Mouse (Mus musculus): ENCODE results near the gene Sh3glb2. TPM values are rescaled to one million over a fixed set of nuclear protein-coding genes. Genes with fewer than 3 reads are reported as not detected.

The Sh3glb2 gene
- total RNA-seq, 1 experiment from 2014 or later, result 30.4 TPM

GRCm38 (mm10) chr2:30309351-30309750 is 49.8 kb downstream of the Sh3glb2 start:
- no peak for ATAC-seq (replicated peaks in 1 of 2; ENCODE audit: insufficient read depth in 1 of 2, low FRiP score in 2 of 2, low TSS enrichment in 1 of 2, low read depth in 1 of 2, poor library complexity in 2 of 2, severe bottlenecking in 2 of 2)

GRCm38 (mm10) chr2:30306087-30306486 is 53.0 kb downstream of the Sh3glb2 start:
- ATAC-seq (replicated peaks in 1 of 2; ENCODE audit: insufficient read depth in 1 of 2, low FRiP score in 2 of 2, low TSS enrichment in 1 of 2, low read depth in 1 of 2, poor library complexity in 2 of 2, severe bottlenecking in 2 of 2), result no peak

GRCm38 (mm10) chr2:30299966-30300365 is 59.2 kb downstream of the Sh3glb2 start:
- no peak for ATAC-seq (replicated peaks in 1 of 2; ENCODE audit: insufficient read depth in 1 of 2, low FRiP score in 2 of 2, low TSS enrichment in 1 of 2, low read depth in 1 of 2, poor library complexity in 2 of 2, severe bottlenecking in 2 of 2)

GRCm38 (mm10) chr2:30299525-30299924 is 59.6 kb downstream of the Sh3glb2 start:
- no peak for ATAC-seq (replicated peaks in 1 of 2; ENCODE audit: insufficient read depth in 1 of 2, low FRiP score in 2 of 2, low TSS enrichment in 1 of 2, low read depth in 1 of 2, poor library complexity in 2 of 2, severe bottlenecking in 2 of 2)

Other genes with a start within 250 kb of the Sh3glb2 start
- gene Zer1, start 234.8 kb downstream of the Sh3glb2 start, total RNA-seq (2017), result 12.6 and 15.6 TPM in 2 replicates
- gene Tbc1d13, start 225.6 kb downstream of the Sh3glb2 start, total RNA-seq (2017), result 31.4 and 35.0 TPM in 2 replicates
- 3.2 and 8.1 TPM in 2 replicates for gene Endog, start 187.8 kb downstream of the Sh3glb2 start, total RNA-seq (2017)
- 24.7 and 42.1 TPM in 2 replicates for gene Spout1, start 180.9 kb downstream of the Sh3glb2 start, total RNA-seq (2017)
- gene Kyat1, start 153.5 kb downstream of the Sh3glb2 start, total RNA-seq (2017), result 9.3 and 10.3 TPM in 2 replicates
- 11.3 and 15.3 TPM in 2 replicates for gene Lrrc8a, start 121.6 kb downstream of the Sh3glb2 start, total RNA-seq (2017)
- gene Gm28035, start 118.8 kb downstream of the Sh3glb2 start, total RNA-seq (2017), result 1.4 TPM in 1 of 2 replicates, not detected in the other
- 1.2 and 2.1 TPM in 2 replicates for gene Phyhd1, start 93.1 kb downstream of the Sh3glb2 start, total RNA-seq (2017)
- not detected in 2 replicates for gene Gm28038, start 78.3 kb downstream of the Sh3glb2 start, total RNA-seq (2017)
- 8.8 and 9.9 TPM in 2 replicates for gene Dolk, start 73.0 kb downstream of the Sh3glb2 start, total RNA-seq (2017)
- 18.9 and 25.4 TPM in 2 replicates for gene Nup188, start 72.9 kb downstream of the Sh3glb2 start, total RNA-seq (2017)
- 7.4 and 14.8 TPM in 2 replicates for gene Miga2, start 4.9 kb upstream of the Sh3glb2 start, total RNA-seq (2017)
- 7.4 and 24.5 TPM in 2 replicates for gene Dolpp1, start 32.9 kb upstream of the Sh3glb2 start, total RNA-seq (2017)
- 7.1 and 8.9 TPM in 2 replicates for gene Crat, start 56.5 kb upstream of the Sh3glb2 start, total RNA-seq (2017)
- gene Ptpa, start 56.7 kb upstream of the Sh3glb2 start, total RNA-seq (2017), result 60.4 and 66.6 TPM in 2 replicates
- gene Ier5l, start 114.9 kb upstream of the Sh3glb2 start, total RNA-seq (2017), result 0.19 and 2.4 TPM in 2 replicates
- 1.3 and 1.9 TPM in 2 replicates for gene Cstad, start 235.7 kb upstream of the Sh3glb2 start, total RNA-seq (2017)